Mouse (Mus musculus) midbrain, embryonic 13.5 days (tissue): ENCODE measurements at regions not wholly inside any gene's neighbourhood (a gene's known extent, or its start where the extent isn't known, plus 50 kb on each side); places are given as distances from the start of the nearest gene placed in this dataset.

Experiments
- ATAC-seq: fragments of 200-750 bp; cut with Nextera tagmentation; 2 replicates; pipeline ENCODE4 v1.8.0; 2017; ENCODE audit warnings: mild to moderate bottlenecking, moderate TSS enrichment, moderate library complexity
- H3K27ac ChIP-seq: fragments of 300-500 bp; sonication (generic); 2 replicates; pipeline ENCODE4 v1.5.1; 2015; ENCODE audit warnings: inconsistent platforms, mild to moderate bottlenecking, moderate library complexity
- H3K27me3 ChIP-seq: fragments of 300-500 bp; sonication (generic); 2 replicates; pipeline ENCODE4 v1.6.1; 2015; ENCODE audit warnings: mild to moderate bottlenecking, inconsistent platforms
- H3K36me3 ChIP-seq: fragments of 300-500 bp; sonication (generic); 2 replicates; pipeline ENCODE4 v1.6.1; 2015; ENCODE audit warnings: mild to moderate bottlenecking, inconsistent platforms
- H3K4me1 ChIP-seq: fragments of 300-500 bp; sonication (generic); replicated peaks from 2 replicates; pipeline ENCODE4 v1.6.1; 2015; ENCODE audit warnings: inconsistent platforms
- H3K4me2 ChIP-seq: fragments of 300-500 bp; sonication (generic); replicated peaks from 2 replicates; pipeline ENCODE4 v1.6.1; 2015; ENCODE audit warnings: moderate library complexity, mild to moderate bottlenecking, inconsistent platforms
- H3K4me3 ChIP-seq: fragments of 300-500 bp; sonication (generic); replicated peaks from 2 replicates; pipeline ENCODE4 v1.5.1; 2015; ENCODE audit warnings: mild to moderate bottlenecking, inconsistent platforms
- H3K9ac ChIP-seq: fragments of 300-500 bp; sonication (generic); replicated peaks from 2 replicates; pipeline ENCODE4 v1.6.1; 2015; ENCODE audit warnings: mild to moderate bottlenecking, inconsistent platforms
- H3K9me3 ChIP-seq: fragments of 300-500 bp; sonication (generic); 2 replicates; pipeline ENCODE4 v1.6.1; 2016; ENCODE audit warnings: mild to moderate bottlenecking, inconsistent platforms
- WGBS: fragments of 180-500 bp; shearing (Covaris S2); methylation state at CpG from one replicate; pipeline ENCODE4 v1.1.7; 2015; 5-methylcytosine and 5-hydroxymethylcytosine counted together

GRCm38 (mm10) chr1:94208929-94209328 lies 156.6 kb upstream of the Pdcd1 start:
- Histone ChIP-seq H3K4me3 (no peak overlapping the region), H3K9ac (no peak overlapping the region), H3K4me1 (no peaks in the 10 kb centered on the region), H3K9me3 (no peaks in the 10 kb centered on the region), H3K4me2 (no peak overlapping the region), H3K27ac (no peak overlapping the region), H3K27me3 (no peaks in the 10 kb centered on the region), H3K36me3 (no peaks in the 10 kb centered on the region)
- WGBS = 89% methylated on average over 4 of the region's 4 CpGs
- no peak for ATAC-seq

GRCm38 (mm10) chr1:94207859-94208258 lies 155.5 kb upstream of the Pdcd1 start:
- no peaks in the 10 kb centered on the region for H3K36me3 ChIP-seq
- 88% methylated on average over 7 of the region's 7 CpGs for whole genome bisulfite sequencing
- H3K27ac ChIP-seq = no peak overlapping the region
- no peak for ATAC-seq
- no peak overlapping the region for H3K9ac ChIP-seq
- H3K4me3 ChIP-seq = no peak overlapping the region
- H3K27me3 ChIP-seq = no peaks in the 10 kb centered on the region
- H3K4me2 ChIP-seq = no peak overlapping the region
- H3K4me1 ChIP-seq = no peaks in the 10 kb centered on the region
- H3K9me3 ChIP-seq = no peaks in the 10 kb centered on the region

GRCm38 (mm10) chr1:94203281-94203680 lies 150.9 kb upstream of the Pdcd1 start:
- Histone ChIP-seq H3K4me2 (no peak overlapping the region), H3K9ac (no peak overlapping the region), H3K9me3 (no peaks in the 10 kb centered on the region), H3K4me3 (no peak overlapping the region), H3K27me3 (no peaks in the 10 kb centered on the region), H3K4me1 (no peaks in the 10 kb centered on the region), H3K27ac (no peak overlapping the region), H3K36me3 (no peaks in the 10 kb centered on the region)
- 93% methylated on average over 3 of the region's 3 CpGs for WGBS
- ATAC-seq = no peak

- ATAC-seq = no peak
- Histone ChIP-seq H3K27ac (no peak overlapping the region), H3K36me3 (no peaks in the 10 kb centered on the region), H3K9ac (no peak overlapping the region), H3K4me2 (no peak overlapping the region), H3K27me3 (no peaks in the 10 kb centered on the region), H3K4me1 (no peaks in the 10 kb centered on the region), H3K9me3 (no peaks in the 10 kb centered on the region), H3K4me3 (no peak overlapping the region)
- 88% methylated on average over 2 of the region's 2 CpGs for WGBS
Measured at GRCm38 (mm10) chr1:94183876-94184275, 131.5 kb upstream of the Pdcd1 start.

- 91% methylated on average over 4 of the region's 4 CpGs for WGBS
- H3K36me3 ChIP-seq = no peaks in the 10 kb centered on the region
- H3K4me3 ChIP-seq = no peak overlapping the region
Measured at GRCm38 (mm10) chr1:94149958-94150357, 97.6 kb upstream of the Pdcd1 start.

GRCm38 (mm10) chr1:94147015-94147414 lies 94.7 kb upstream of the Pdcd1 start:
- Histone ChIP-seq H3K9me3 (no peaks in the 10 kb centered on the region), H3K36me3 (no peaks in the 10 kb centered on the region), H3K9ac (no peak overlapping the region), H3K4me2 (no peak overlapping the region), H3K27ac (no peak overlapping the region), H3K4me1 (no peaks in the 10 kb centered on the region), H3K27me3 (no peaks in the 10 kb centered on the region), H3K4me3 (no peak overlapping the region)
- 89% methylated on average over 4 of the region's 4 CpGs for WGBS
- no peak for ATAC-seq

More at GRCm38 (mm10) chr1:94149958-94150357, 97.6 kb upstream of the Pdcd1 start:
- ATAC-seq = no peak
- no peak overlapping the region for H3K4me2 ChIP-seq
- H3K9me3 ChIP-seq = no peaks in the 10 kb centered on the region
- H3K27me3 ChIP-seq = no peaks in the 10 kb centered on the region
- H3K9ac ChIP-seq = no peak overlapping the region
- H3K4me1 ChIP-seq = no peaks in the 10 kb centered on the region
- no peak overlapping the region for H3K27ac ChIP-seq

GRCm38 (mm10) chr1:94140518-94140917 lies 88.2 kb upstream of the Pdcd1 start:
- Histone ChIP-seq H3K36me3 (no peaks in the 10 kb centered on the region), H3K4me1 (no peaks in the 10 kb centered on the region), H3K9me3 (no peaks in the 10 kb centered on the region), H3K9ac (no peak overlapping the region), H3K4me2 (no peak overlapping the region), H3K4me3 (no peak overlapping the region), H3K27ac (no peak overlapping the region), H3K27me3 (no peaks in the 10 kb centered on the region)
- ATAC-seq = no peak
- WGBS = 63% methylated on average over 3 of the region's 3 CpGs

GRCm38 (mm10) chr1:94139445-94140062 lies 87.2 kb upstream of the Pdcd1 start:
- no peak overlapping the region for H3K9ac ChIP-seq
- no peaks in the 10 kb centered on the region for H3K9me3 ChIP-seq
- H3K27ac ChIP-seq = no peak overlapping the region
- H3K4me2 ChIP-seq = no peak overlapping the region
- no peaks in the 10 kb centered on the region for H3K27me3 ChIP-seq
- H3K4me3 ChIP-seq = no peak overlapping the region
- H3K4me1 ChIP-seq = no peaks in the 10 kb centered on the region
- H3K36me3 ChIP-seq = no peaks in the 10 kb centered on the region
- WGBS = 85% methylated on average over 5 of the region's 5 CpGs
- ATAC-seq = peak; percentile 48; the same call in 1 of the 2 replicates

- Histone ChIP-seq H3K36me3 (no peaks in the 10 kb centered on the region), H3K27ac (no peak overlapping the region), H3K4me3 (no peak overlapping the region), H3K4me2 (no peak overlapping the region), H3K27me3 (no peaks in the 10 kb centered on the region), H3K9me3 (no peaks in the 10 kb centered on the region), H3K9ac (no peak overlapping the region), H3K4me1 (no peaks in the 10 kb centered on the region)
- 75% methylated on average over 8 of the region's 8 CpGs for WGBS
- no peak for ATAC-seq
Measured at GRCm38 (mm10) chr1:94136731-94137130, 84.4 kb upstream of the Pdcd1 start.
